Mouse (Mus musculus): ENCODE results near the gene Nrarp.

Nrarp gene

DNA sequence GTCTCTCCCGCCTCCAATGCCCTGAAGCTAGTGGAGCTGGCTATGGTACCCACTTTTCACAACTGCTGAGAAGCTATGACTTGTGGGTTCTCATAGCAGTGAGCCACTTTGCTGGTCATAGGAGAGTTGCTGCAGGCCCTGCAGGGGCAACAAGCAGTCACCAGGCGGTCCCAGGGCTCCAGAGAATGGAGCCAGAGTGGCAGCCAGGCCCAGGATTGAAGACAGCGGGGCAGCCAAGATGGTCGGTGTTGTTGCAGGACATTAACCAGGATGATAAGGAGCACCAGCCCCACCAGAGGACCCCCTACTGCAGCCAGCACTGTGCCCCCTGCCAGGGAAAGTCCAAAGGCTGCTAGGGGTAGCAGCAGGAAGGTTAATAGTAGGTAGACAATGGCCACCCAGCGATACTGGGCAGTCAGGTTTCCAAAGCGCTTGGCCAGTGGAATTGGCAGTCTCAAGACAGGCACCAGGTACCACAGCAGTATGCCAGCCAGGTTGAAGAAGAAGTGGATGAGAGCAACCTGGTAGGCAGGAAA is 48.5 kb downstream of the Nrarp start:
- no peak for DNase-seq (ENCODE audit: low spot score)

- no peak for DNase-seq (ENCODE audit: low spot score)
Measured at GRCm38 (mm10) chr2:25229582-25229981, 49.0 kb downstream of the Nrarp start.

GRCm38 (mm10) chr2:25230581-25230980 is 50.0 kb downstream of the Nrarp start:
- DNase-seq (ENCODE audit: low spot score): no peak

DNA sequence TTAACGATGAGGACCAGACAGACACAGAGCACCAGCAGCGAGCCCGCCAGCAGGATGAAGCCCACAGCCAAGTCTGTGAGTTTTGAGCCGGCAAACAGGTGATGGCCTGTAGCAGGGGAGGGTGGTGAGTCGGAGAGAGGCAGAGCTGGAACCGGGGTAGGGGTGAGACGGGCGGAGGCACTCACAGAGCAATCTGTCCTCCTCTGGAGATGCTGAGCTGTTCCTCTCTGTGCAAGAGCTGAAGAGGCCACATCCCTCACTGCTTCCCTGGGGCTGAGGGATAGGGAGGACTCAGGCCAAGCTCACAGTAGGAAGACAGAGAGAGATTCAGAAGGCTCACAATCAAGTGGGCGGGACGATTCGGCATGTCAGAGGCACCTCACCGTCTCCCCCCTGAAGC is 50.5 kb downstream of the Nrarp start:
- no peak for DNase-seq (ENCODE audit: low spot score)
